Mouse (Mus musculus): ENCODE results near the gene S1pr4.
A peak's percentile ranks its signal among the peaks of the same experiment; 100 is the strongest.

The S1pr4 gene

GRCm38 (mm10) chr10:81500032-81500431 lies at the start of gene S1pr4:
TSS of gene S1pr4 (minus strand) at chr10:81500132.
- no peak for DNase-seq (ENCODE audit: low spot score)

- no peak for DNase-seq (ENCODE audit: low spot score)
These were observed 49.0 kb upstream of the S1pr4 start for GRCm38 (mm10) chr10:81548944-81549343.

GRCm38 (mm10) chr10:81546788-81547571 lies 47.0 kb upstream of the S1pr4 start:
- DNase-seq (ENCODE audit: low spot score), result no peak

DNA sequence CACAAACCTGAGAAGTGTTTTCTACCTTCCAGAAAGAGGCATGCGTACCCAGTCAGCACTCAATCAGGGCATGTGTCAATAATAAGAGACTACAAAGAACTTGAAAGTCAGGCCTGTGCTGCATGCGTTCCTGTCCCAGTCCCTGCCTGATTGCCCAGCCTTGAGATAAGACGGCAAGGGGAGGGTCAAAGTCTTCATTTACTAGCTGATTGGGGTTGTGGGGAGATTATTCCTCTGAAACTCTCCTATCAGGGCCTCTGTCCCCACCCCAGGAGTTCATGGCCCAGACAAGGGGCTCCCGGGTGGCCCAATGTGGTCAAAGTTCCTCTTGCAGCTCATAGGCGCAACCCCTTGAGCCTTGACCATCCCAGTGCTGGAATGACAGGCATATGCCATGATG lies 46.4 kb upstream of the S1pr4 start:
- DNase-seq (ENCODE audit: low spot score), result no peak

- DNase-seq (ENCODE audit: low spot score), result peak; percentile 100
These were observed 45.3 kb upstream of the S1pr4 start, which contains the start of gene Gna11 for GRCm38 (mm10) chr10:81545161-81545747. TSS of gene Gna11 (minus strand) at chr10:81545190.

DNA sequence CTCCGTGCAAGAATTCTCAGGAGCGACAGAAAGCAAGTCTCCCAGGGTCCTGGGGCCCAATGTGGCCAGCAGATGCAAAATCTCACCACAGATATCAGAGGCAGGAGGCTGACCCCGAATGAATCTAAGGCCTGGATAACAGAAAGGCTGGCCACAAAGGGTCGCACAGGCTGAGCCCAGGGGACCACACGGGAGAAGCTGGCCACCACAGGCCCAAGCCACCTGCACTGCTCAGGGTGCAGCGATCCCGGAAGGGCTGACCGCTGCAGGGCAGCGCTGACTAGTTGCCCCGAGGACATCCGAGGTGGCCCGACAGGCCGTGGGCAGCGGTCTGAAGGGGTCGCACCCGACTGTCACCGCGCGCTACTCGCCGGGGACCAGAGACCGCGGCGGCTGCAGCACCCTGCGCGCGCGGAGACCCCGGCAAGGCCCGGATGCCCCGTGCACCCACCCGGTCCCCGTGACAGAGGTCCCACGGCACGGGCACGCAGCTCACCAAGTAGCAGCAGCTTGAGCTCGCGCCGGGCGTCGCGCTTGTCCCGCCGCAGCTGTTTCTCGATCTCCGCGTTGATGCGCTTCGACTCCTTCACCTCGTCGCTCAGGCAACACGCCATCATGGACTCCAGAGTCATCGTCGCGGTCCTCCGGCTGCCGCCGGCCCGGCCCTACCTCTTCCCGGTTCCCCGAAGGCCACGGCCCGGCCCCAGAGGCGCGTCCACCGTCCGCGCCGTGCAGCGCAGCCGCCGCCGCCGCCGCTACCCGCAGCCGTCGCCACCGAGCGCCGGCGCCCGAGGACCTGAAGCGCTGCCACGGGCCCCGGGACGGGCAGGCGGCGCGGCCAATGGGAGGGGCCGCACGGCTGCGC lies 44.6 kb upstream of the S1pr4 start:
- no peak for DNase-seq (ENCODE audit: low spot score)

- DNase-seq (ENCODE audit: low spot score), result no peak
These were observed 43.7 kb upstream of the S1pr4 start for GRCm38 (mm10) chr10:81543633-81544032.

GRCm38 (mm10) chr10:81542727-81543460 lies 43.0 kb upstream of the S1pr4 start:
- DNase-seq (ENCODE audit: low spot score), result no peak

DNA sequence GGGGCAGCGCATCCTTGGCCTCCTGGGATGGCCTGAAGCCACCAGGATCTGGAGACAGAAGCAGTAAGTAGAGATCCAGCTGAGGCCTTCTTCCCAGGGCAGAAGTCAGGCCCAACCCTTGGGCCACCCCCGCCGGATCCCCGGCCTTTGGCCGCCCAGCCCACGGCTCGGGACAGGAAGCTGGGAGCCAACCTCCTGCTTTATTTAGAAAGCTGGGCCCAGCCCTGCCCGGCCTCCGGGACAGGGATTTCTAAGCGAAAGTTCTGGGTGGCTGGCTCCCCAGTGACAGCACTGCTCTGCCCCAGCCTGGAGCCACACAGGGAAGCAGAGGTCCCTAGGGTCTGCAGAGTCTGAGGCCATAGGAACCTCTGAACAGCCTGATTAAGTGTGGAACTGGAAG lies 41.9 kb upstream of the S1pr4 start:
- no peak for DNase-seq (ENCODE audit: low spot score)

DNA sequence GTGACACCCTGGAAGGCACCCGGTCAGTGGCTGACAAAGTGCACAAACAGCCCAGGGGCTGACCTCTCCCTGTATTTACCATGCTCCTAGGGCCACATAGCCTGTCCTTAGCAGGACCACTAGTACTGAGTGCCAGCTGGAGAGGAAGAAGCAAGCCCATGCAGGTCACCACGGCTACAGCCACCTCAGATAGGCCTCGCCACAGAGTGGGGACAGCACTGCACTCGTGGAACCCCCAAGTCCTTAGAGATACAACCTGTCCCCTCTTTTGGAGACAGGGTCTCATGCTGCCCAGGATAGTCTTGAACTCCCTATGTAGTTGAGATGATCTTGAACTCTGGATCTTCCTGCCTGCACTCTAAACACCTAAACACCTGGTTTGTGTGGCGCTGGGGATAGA lies 41.4 kb upstream of the S1pr4 start:
- DNase-seq (ENCODE audit: low spot score), result no peak

GRCm38 (mm10) chr10:81538321-81539048 lies 38.6 kb upstream of the S1pr4 start:
- DNase-seq (ENCODE audit: low spot score), result no peak

- no peak for DNase-seq (ENCODE audit: low spot score)
These were observed 37.5 kb upstream of the S1pr4 start for GRCm38 (mm10) chr10:81537429-81537828.

GRCm38 (mm10) chr10:81536734-81537133 lies 36.8 kb upstream of the S1pr4 start:
- no peak for DNase-seq (ENCODE audit: low spot score)

GRCm38 (mm10) chr10:81534826-81535225 lies 34.9 kb upstream of the S1pr4 start:
- DNase-seq (ENCODE audit: low spot score), result no peak

DNA sequence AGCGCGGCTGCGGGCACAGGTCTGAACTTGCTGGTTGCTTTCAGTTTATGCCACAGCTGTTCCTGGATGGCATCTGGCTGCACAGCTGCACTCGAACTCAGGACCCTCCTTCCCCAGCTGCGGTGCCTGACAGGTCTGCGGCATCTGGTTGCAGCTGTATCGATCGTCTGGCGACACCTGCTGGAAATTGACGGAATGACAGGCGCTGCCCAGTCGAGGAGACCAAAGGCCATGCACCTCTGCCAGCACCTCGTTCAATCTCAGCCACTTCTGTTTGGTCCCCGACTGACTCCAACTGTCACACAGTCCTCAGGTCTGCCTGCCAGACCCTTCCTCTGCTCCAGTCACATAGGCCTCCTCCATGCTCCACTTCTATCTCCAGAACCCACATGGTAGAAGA lies 26.8 kb upstream of the S1pr4 start:
- DNase-seq (ENCODE audit: low spot score), result peak; percentile 90

GRCm38 (mm10) chr10:81525017-81525694 lies 25.2 kb upstream of the S1pr4 start:
- DNase-seq (ENCODE audit: low spot score), result no peak

GRCm38 (mm10) chr10:81524051-81524605 lies 24.2 kb upstream of the S1pr4 start, which contains the start of gene Gna15:
TSS of gene Gna15 (minus strand) at chr10:81524225.
- no peak for DNase-seq (ENCODE audit: low spot score)

GRCm38 (mm10) chr10:81523570-81523969 lies 23.6 kb upstream of the S1pr4 start:
- no peak for DNase-seq (ENCODE audit: low spot score)

DNA sequence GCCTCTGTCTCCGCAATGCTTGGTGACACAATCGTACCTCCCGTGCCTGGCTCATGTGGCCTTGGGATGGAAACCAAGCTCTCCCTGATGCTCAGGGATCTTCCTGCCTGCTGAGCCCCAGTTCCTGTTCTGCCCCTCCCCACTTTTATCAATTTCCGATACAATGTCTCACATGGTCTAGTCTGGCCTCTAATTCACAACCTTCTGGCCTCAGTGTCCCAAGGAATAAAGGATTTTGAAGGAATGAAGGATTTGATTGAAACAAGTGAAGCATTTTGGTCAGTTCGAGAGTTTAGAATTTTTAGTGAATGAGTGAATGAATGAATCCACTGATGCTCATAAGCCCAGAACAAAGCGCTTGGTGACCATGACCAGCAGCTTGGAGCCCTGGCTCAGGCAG lies 23.2 kb upstream of the S1pr4 start:
- no peak for DNase-seq (ENCODE audit: low spot score)

DNA sequence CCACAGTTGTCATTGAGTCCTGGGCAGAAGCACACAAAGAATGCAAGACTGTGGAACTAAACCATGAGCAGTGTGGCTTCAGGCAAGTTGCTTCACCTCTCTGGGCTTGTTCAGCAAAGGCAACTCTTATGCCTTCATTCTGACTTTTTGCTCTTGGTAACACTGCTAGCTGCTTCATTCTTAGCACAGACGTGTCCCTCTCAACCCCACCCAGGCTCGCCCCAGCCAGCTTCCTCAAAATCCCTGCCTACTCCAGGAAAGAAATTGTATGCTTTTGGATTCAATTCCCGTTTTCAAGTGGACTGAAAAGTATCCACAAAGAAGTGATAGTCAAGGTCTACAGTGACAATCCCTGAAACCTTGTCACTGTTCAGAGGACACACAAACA lies 20.0 kb upstream of the S1pr4 start:
- DNase-seq (ENCODE audit: low spot score), result no peak
